Mouse (Mus musculus) cerebellum, postnatal 4 days (tissue): Measurements from ENCODE around the gene Fmnl2.

ENCODE experiments used
- DNase-seq, 2 experiments: peaks; one replicate each; pipeline ENCODE4 v3.0.0; 2022; ENCODE audit warnings: low spot score in 2 of 2, mixed read lengths in 1 of 2

The Fmnl2 gene

GRCm38 (mm10) chr2:52986354-52986753 lies 128.7 kb downstream of the Fmnl2 start:
- DNase-seq = no peak

- no peak for DNase-seq
Observed at GRCm38 (mm10) chr2:52987035-52987434, 129.4 kb downstream of the Fmnl2 start.

- no peak for DNase-seq
Observed at GRCm38 (mm10) chr2:52987637-52988295, 130.1 kb downstream of the Fmnl2 start.

GRCm38 (mm10) chr2:52989316-52989715 lies 131.7 kb downstream of the Fmnl2 start:
- no peak for DNase-seq

- DNase-seq = no peak
Observed at GRCm38 (mm10) chr2:52990874-52991687, 133.4 kb downstream of the Fmnl2 start.

GRCm38 (mm10) chr2:52991688-52992194 lies 134.1 kb downstream of the Fmnl2 start:
- DNase-seq = no peak

GRCm38 (mm10) chr2:52993241-52993640 lies 135.6 kb downstream of the Fmnl2 start:
- DNase-seq = no peak

- no peak for DNase-seq
Observed at GRCm38 (mm10) chr2:52994526-52994925, 136.9 kb downstream of the Fmnl2 start.

- no peak for DNase-seq
Observed at GRCm38 (mm10) chr2:52997955-52998750, 140.5 kb downstream of the Fmnl2 start.

- DNase-seq = no peak
Observed at GRCm38 (mm10) chr2:52999524-52999969, 141.9 kb downstream of the Fmnl2 start.

- DNase-seq = no peak
Observed at GRCm38 (mm10) chr2:53000446-53000845, 142.8 kb downstream of the Fmnl2 start.

GRCm38 (mm10) chr2:53006161-53006560 lies 148.5 kb downstream of the Fmnl2 start:
- DNase-seq = no peak

GRCm38 (mm10) chr2:53007142-53007541 lies 149.5 kb downstream of the Fmnl2 start:
- peak; percentile 41 to 72 for DNase-seq

- DNase-seq = no peak
Observed at GRCm38 (mm10) chr2:53013051-53013450, 155.4 kb downstream of the Fmnl2 start.

- DNase-seq = no peak
Observed at GRCm38 (mm10) chr2:53014451-53014850, 156.8 kb downstream of the Fmnl2 start.

- no peak for DNase-seq
Observed at GRCm38 (mm10) chr2:53022982-53023381, 165.3 kb downstream of the Fmnl2 start.

GRCm38 (mm10) chr2:53026056-53026769 lies 168.6 kb downstream of the Fmnl2 start:
- no peak for DNase-seq

GRCm38 (mm10) chr2:53028868-53029267 lies 171.2 kb downstream of the Fmnl2 start:
- DNase-seq = no peak

- DNase-seq = no peak
Observed at GRCm38 (mm10) chr2:53029716-53030431, 172.2 kb downstream of the Fmnl2 start.

GRCm38 (mm10) chr2:53030432-53030826 lies 172.8 kb downstream of the Fmnl2 start:
- DNase-seq = no peak

- DNase-seq = no peak
Observed at GRCm38 (mm10) chr2:53038253-53038652, 180.6 kb downstream of the Fmnl2 start.
